Mouse (Mus musculus) liver, embryonic 16.5 days (tissue): Measurements from ENCODE around the gene Lnx1. TPM values are rescaled to one million over a fixed set of nuclear protein-coding genes. Genes with fewer than 3 reads are reported as not detected.

ENCODE experiments used
- ATAC-seq: fragments of 200-750 bp; cut with Nextera tagmentation; 2 replicates; pipeline ENCODE4 v1.8.0; 2017; ENCODE audit warnings: low read depth, mild to moderate bottlenecking, moderate number of reproducible peaks, moderate library complexity
- H3K27ac ChIP-seq: fragments of 300-500 bp; sonication (generic); 2 replicates; pipeline ENCODE4 v1.5.1; 2014; ENCODE audit warnings: mild to moderate bottlenecking, low read length
- H3K27me3 ChIP-seq: fragments of 300-500 bp; sonication (generic); 2 replicates; pipeline ENCODE4 v1.6.1; 2014; ENCODE audit warnings: low read depth, low read length, mixed read lengths; ENCODE audit not compliant: control insufficient read depth, insufficient read depth
- H3K36me3 ChIP-seq: fragments of 300-500 bp; sonication (generic); 2 replicates; pipeline ENCODE4 v1.6.1; 2014; ENCODE audit warnings: mild to moderate bottlenecking; ENCODE audit not compliant: control insufficient read depth, insufficient read depth
- H3K4me1 ChIP-seq: fragments of 300-500 bp; sonication (generic); 2 replicates; pipeline ENCODE4 v1.6.1; 2014; ENCODE audit warnings: low read depth, low read length, mixed read lengths; ENCODE audit not compliant: control insufficient read depth
- H3K4me2 ChIP-seq: fragments of 300-500 bp; sonication (generic); 2 replicates; pipeline ENCODE4 v1.6.1; 2014; ENCODE audit warnings: low read depth, low read length, mixed read lengths
- H3K4me3 ChIP-seq: fragments of 300-500 bp; sonication (generic); 2 replicates; pipeline ENCODE4 v1.5.1; 2014; ENCODE audit warnings: low read depth, mild to moderate bottlenecking, low read length
- H3K9ac ChIP-seq: fragments of 300-500 bp; sonication (generic); 2 replicates; pipeline ENCODE4 v1.6.1; 2014; ENCODE audit warnings: low read depth, low read length
- H3K9me3 ChIP-seq: fragments of 300-500 bp; sonication (generic); replicated peaks from 2 replicates; pipeline ENCODE4 v1.6.1; 2016; ENCODE audit warnings: low read length; ENCODE audit not compliant: control insufficient read depth
- WGBS: fragments of 180-500 bp; shearing (Covaris S2); extraction: QIAGEN DNeasy Blood & Tissue Kit; methylation state at CpG from one replicate; pipeline ENCODE4 v1.1.7; 2014; ENCODE audit not compliant: insufficient replicate concordance; 5-methylcytosine and 5-hydroxymethylcytosine counted together
- polyA plus RNA-seq: library from polyadenylated mRNA; unstranded; fragments of >200 nt; fragmentation: Nextera tagmentation; extraction: Ambion mirVana; gene quantifications from 2 replicates; pipeline ENCODE4 v1.2.1, GENCODE M21; 2015

Lnx1 gene
- polyA plus RNA-seq, 1 experiment from 2014 or later = 0.11 TPM

- ATAC-seq = no peak
- H3K9me3 ChIP-seq = no peaks in the 10 kb centered on the region
- H3K36me3 ChIP-seq = peaks cover 2% of the 10 kb centered on the region
- H3K9ac ChIP-seq = no peak overlapping the region
- H3K4me2 ChIP-seq = no peak overlapping the region
- 83% methylated on average over 5 of the region's 5 CpGs for WGBS
- H3K4me3 ChIP-seq = no peak overlapping the region
- no peaks in the 10 kb centered on the region for H3K27me3 ChIP-seq
- H3K4me1 ChIP-seq = no peaks in the 10 kb centered on the region
- no peak overlapping the region for H3K27ac ChIP-seq
Observed at GRCm38 (mm10) chr5:74600010-74600409, 102.7 kb downstream of the Lnx1 start.

GRCm38 (mm10) chr5:74593147-74593546 lies 109.6 kb downstream of the Lnx1 start:
- no peak for ATAC-seq
- no peak overlapping the region for H3K27ac ChIP-seq
- H3K4me2 ChIP-seq = no peak overlapping the region
- H3K4me3 ChIP-seq = no peak overlapping the region
- 81% methylated on average over 8 of the region's 8 CpGs for WGBS
- H3K36me3 ChIP-seq = peaks cover 24% of the 10 kb centered on the region
- H3K4me1 ChIP-seq = no peaks in the 10 kb centered on the region
- no peak overlapping the region for H3K9ac ChIP-seq
- no peaks in the 10 kb centered on the region for H3K9me3 ChIP-seq
- H3K27me3 ChIP-seq = no peaks in the 10 kb centered on the region

GRCm38 (mm10) chr5:74591413-74591812 lies 111.3 kb downstream of the Lnx1 start:
- no peak for ATAC-seq
- Histone ChIP-seq H3K27me3 (no peaks in the 10 kb centered on the region), H3K36me3 (peaks cover 26% of the 10 kb centered on the region), H3K9me3 (no peaks in the 10 kb centered on the region), H3K4me2 (no peak overlapping the region), H3K27ac (no peak overlapping the region), H3K9ac (no peak overlapping the region), H3K4me1 (no peaks in the 10 kb centered on the region), H3K4me3 (no peak overlapping the region)
- 84% methylated on average over 5 of the region's 5 CpGs for WGBS

GRCm38 (mm10) chr5:74589133-74589532 lies 113.6 kb downstream of the Lnx1 start:
- Histone ChIP-seq H3K4me1 (no peaks in the 10 kb centered on the region), H3K4me3 (no peak overlapping the region), H3K9me3 (no peaks in the 10 kb centered on the region), H3K9ac (no peak overlapping the region), H3K36me3 (peaks cover 23% of the 10 kb centered on the region), H3K4me2 (no peak overlapping the region), H3K27ac (no peak overlapping the region), H3K27me3 (no peaks in the 10 kb centered on the region)
- WGBS = 87% methylated on average over 7 of the region's 7 CpGs
- ATAC-seq = no peak

- peaks cover 9% of the 10 kb centered on the region for H3K36me3 ChIP-seq
- WGBS = 84% methylated on average over 6 of the region's 6 CpGs
Observed at GRCm38 (mm10) chr5:74571767-74572166, 130.9 kb downstream of the Lnx1 start.

GRCm38 (mm10) chr5:74561151-74561550 lies 141.6 kb downstream of the Lnx1 start:
- WGBS = 68% methylated on average over 1 of the region's 1 CpGs
- ATAC-seq = no peak
- Histone ChIP-seq H3K27me3 (no peaks in the 10 kb centered on the region), H3K27ac (no peak overlapping the region), H3K4me2 (no peak overlapping the region), H3K9ac (no peak overlapping the region), H3K4me3 (no peak overlapping the region), H3K36me3 (peaks cover 19% of the 10 kb centered on the region), H3K4me1 (no peaks in the 10 kb centered on the region), H3K9me3 (no peaks in the 10 kb centered on the region)

More at GRCm38 (mm10) chr5:74571767-74572166, 130.9 kb downstream of the Lnx1 start:
- Histone ChIP-seq H3K9ac (no peak overlapping the region), H3K27me3 (no peaks in the 10 kb centered on the region), H3K9me3 (no peaks in the 10 kb centered on the region), H3K4me2 (no peak overlapping the region), H3K4me3 (no peak overlapping the region), H3K4me1 (no peaks in the 10 kb centered on the region), H3K27ac (no peak overlapping the region)
- ATAC-seq = no peak

GRCm38 (mm10) chr5:74549566-74549965 lies 153.1 kb downstream of the Lnx1 start:
- 81% methylated on average over 8 of the region's 8 CpGs for WGBS
- Histone ChIP-seq H3K4me3 (no peak overlapping the region), H3K27ac (no peak overlapping the region), H3K4me1 (no peaks in the 10 kb centered on the region), H3K36me3 (peaks cover 21% of the 10 kb centered on the region), H3K9ac (no peak overlapping the region), H3K9me3 (no peaks in the 10 kb centered on the region), H3K4me2 (no peak overlapping the region), H3K27me3 (no peaks in the 10 kb centered on the region)
- ATAC-seq = no peak

- no peaks in the 10 kb centered on the region for H3K27me3 ChIP-seq
- no peak overlapping the region for H3K27ac ChIP-seq
- H3K36me3 ChIP-seq = peaks cover 29% of the 10 kb centered on the region
- no peak overlapping the region for H3K9ac ChIP-seq
- no peak overlapping the region for H3K4me3 ChIP-seq
- no peak overlapping the region for H3K4me2 ChIP-seq
- no peaks in the 10 kb centered on the region for H3K9me3 ChIP-seq
- H3K4me1 ChIP-seq = no peaks in the 10 kb centered on the region
- no peak for ATAC-seq
- WGBS = 80% methylated on average over 4 of the region's 4 CpGs
Observed at GRCm38 (mm10) chr5:74545606-74546005, 157.1 kb downstream of the Lnx1 start.
